Mouse (Mus musculus) testis, adult 2 months (tissue): Measurements from ENCODE around the gene Ndufa7.

ENCODE experiments used
- CTCF ChIP-seq: fragments of 200-500 bp; IDR thresholded peaks from 2 replicates; pipeline ENCODE4 v1.5.1; 2012; ENCODE audit warnings: low read depth, mild to moderate bottlenecking, inconsistent platforms, low read length, moderate library complexity; ENCODE audit not compliant: control insufficient read depth, insufficient read depth, insufficient replicate concordance
- POLR2A ChIP-seq: fragments of 200-500 bp; IDR thresholded peaks from 2 replicates; pipeline ENCODE4 v1.6.1; 2012; ENCODE audit warnings: low read depth, mild to moderate bottlenecking, inconsistent platforms, low read length, moderate library complexity; ENCODE audit not compliant: control insufficient read depth

GRCm38 (mm10) chr17:33802221-33802620, 22.2 kb upstream of the Ndufa7 start:
- no peak for TF ChIP-seq POLR2A
- no peak for TF ChIP-seq CTCF
